Mouse (Mus musculus) adrenal gland, postnatal 14 days (tissue): ENCODE results near the gene Cacnb4. TPM values are rescaled to one million over a fixed set of nuclear protein-coding genes. Genes with fewer than 3 reads are reported as not detected.

Experiments used
- DNase-seq: peaks from one replicate; pipeline ENCODE4 v3.0.0; 2021; ENCODE audit warnings: mixed read lengths
- long read RNA-seq, 2 experiments: library from polyadenylated mRNA; stranded (forward); transcript quantifications; one replicate each; pipeline ENCODE4 v2.0.0; 2021
- total RNA-seq: library from RNA; stranded (reverse); gene quantifications from 2 replicates; pipeline ENCODE4 v1.2.3, GENCODE M21; 2021

Cacnb4 gene
- total RNA-seq, result 1.4 and 1.9 TPM in 2 replicates
- long read RNA-seq, experiment 1, partial matches to known transcripts, result 0 of 11 reads
- long read RNA-seq, experiment 1, other reads (novel, unspliced or antisense), result 11 of 11 reads
- long read RNA-seq, experiment 2, partial matches to known transcripts, result 0 of 2 reads
- long read RNA-seq, experiment 2, other reads (novel, unspliced or antisense), result 2 of 2 reads

GRCm38 (mm10) chr2:52676023-52676912, at the start of gene Cacnb4:
TSS of gene Cacnb4 (minus strand) at chr2:52676831.
- DNase-seq, result peak; percentile 61

- peak; percentile 24 for DNase-seq
Observed at GRCm38 (mm10) chr2:52720231-52721025, 43.8 kb upstream of the Cacnb4 start.

- no peak for DNase-seq
Observed at GRCm38 (mm10) chr2:52717076-52717475, 40.4 kb upstream of the Cacnb4 start.

- DNase-seq, result no peak
Observed at GRCm38 (mm10) chr2:52715538-52715937, 38.9 kb upstream of the Cacnb4 start.

- DNase-seq, result no peak
Observed at GRCm38 (mm10) chr2:52714111-52714510, 37.5 kb upstream of the Cacnb4 start.

GRCm38 (mm10) chr2:52710804-52711203, 34.2 kb upstream of the Cacnb4 start:
- DNase-seq, result no peak

GRCm38 (mm10) chr2:52709417-52709816, 32.8 kb upstream of the Cacnb4 start:
- no peak for DNase-seq

- no peak for DNase-seq
Observed at GRCm38 (mm10) chr2:52701368-52702036, 24.9 kb upstream of the Cacnb4 start.

GRCm38 (mm10) chr2:52700352-52700751, 23.7 kb upstream of the Cacnb4 start:
- no peak for DNase-seq

- no peak for DNase-seq
Observed at GRCm38 (mm10) chr2:52694604-52695003, 18.0 kb upstream of the Cacnb4 start.

- no peak for DNase-seq
Observed at GRCm38 (mm10) chr2:52691745-52692144, 15.1 kb upstream of the Cacnb4 start.

GRCm38 (mm10) chr2:52686601-52687000, 10.0 kb upstream of the Cacnb4 start:
- no peak for DNase-seq

GRCm38 (mm10) chr2:52677589-52677988, 958 bp upstream of the Cacnb4 start:
- DNase-seq, result no peak

GRCm38 (mm10) chr2:52676913-52677303, 277 bp upstream of the Cacnb4 start:
- DNase-seq, result no peak

GRCm38 (mm10) chr2:52675278-52675987, 1.2 kb downstream of the Cacnb4 start:
- DNase-seq, result no peak

- DNase-seq, result peak; percentile 27
Observed at GRCm38 (mm10) chr2:52674886-52675277, 1.7 kb downstream of the Cacnb4 start.

- DNase-seq, result no peak
Observed at GRCm38 (mm10) chr2:52673172-52673571, 3.5 kb downstream of the Cacnb4 start.

GRCm38 (mm10) chr2:52670733-52671132, 5.9 kb downstream of the Cacnb4 start:
- DNase-seq, result no peak

GRCm38 (mm10) chr2:52668480-52668879, 8.2 kb downstream of the Cacnb4 start:
- DNase-seq, result no peak

- DNase-seq, result no peak
Observed at GRCm38 (mm10) chr2:52656722-52657121, 19.9 kb downstream of the Cacnb4 start.

- DNase-seq, result no peak
Observed at GRCm38 (mm10) chr2:52654541-52654940, 22.1 kb downstream of the Cacnb4 start.

- no peak for DNase-seq
Observed at GRCm38 (mm10) chr2:52651547-52651946, 25.1 kb downstream of the Cacnb4 start.
